Mouse (Mus musculus) embryonic fibroblast, embryonic 13.5 days (primary cell): ENCODE measurements around the gene Gpr146. TPM values are rescaled to one million over a fixed set of nuclear protein-coding genes. Genes with fewer than 3 reads are reported as not detected.

ENCODE experiments used
- H3K27ac ChIP-seq: 2 replicates; pipeline ENCODE4 v1.5.1; 2012; ENCODE audit warnings: low read length, control low read depth, inconsistent platforms; ENCODE audit not compliant: insufficient read depth
- H3K4me1 ChIP-seq: 2 replicates; pipeline ENCODE4 v1.6.1; 2011; ENCODE audit warnings: low read length; ENCODE audit not compliant: control insufficient read depth, insufficient read depth
- H3K4me3 ChIP-seq: 2 replicates; pipeline ENCODE4 v1.5.1; 2011; ENCODE audit warnings: mild to moderate bottlenecking, control low read depth, low read length; ENCODE audit not compliant: insufficient read depth
- CTCF ChIP-seq: IDR thresholded peaks from 2 replicates; pipeline ENCODE4 v1.5.1; 2011; ENCODE audit warnings: mild to moderate bottlenecking, control low read depth, low read length, moderate library complexity, borderline replicate concordance; ENCODE audit not compliant: insufficient read depth
- POLR2A ChIP-seq: IDR thresholded peaks from 2 replicates; pipeline ENCODE4 v1.6.1; 2011; ENCODE audit warnings: low read depth, mild to moderate bottlenecking, control low read depth, low read length, moderate library complexity
- polyA plus RNA-seq: library from polyadenylated mRNA; stranded (reverse); fragments of >200 nt; gene quantifications from 2 replicates; pipeline ENCODE4 v1.2.4, GENCODE M21; 2011; ENCODE audit warnings: low read depth; ENCODE audit not compliant: missing spikeins, insufficient read length

Gpr146 gene
- polyA plus RNA-seq, 1 experiment = 0.88 TPM

- Histone ChIP-seq H3K4me1 (no peaks in the 10 kb centered on the region), H3K27ac (no peak overlapping the region), H3K4me3 (no peak overlapping the region)
- TF ChIP-seq CTCF (no peak), POLR2A (no peak)
These were observed 23.6 kb upstream of the Gpr146 start for GRCm38 (mm10) chr5:139353946-139354345.

- no peak overlapping the region for H3K4me3 ChIP-seq
- no peak for TF ChIP-seq POLR2A
- TF ChIP-seq CTCF = peak; percentile 97
- no peaks in the 10 kb centered on the region for H3K4me1 ChIP-seq
- H3K27ac ChIP-seq = no peak overlapping the region
These were observed 22.2 kb upstream of the Gpr146 start for GRCm38 (mm10) chr5:139355235-139355772.

GRCm38 (mm10) chr5:139358653-139359052 is 18.8 kb upstream of the Gpr146 start:
- TF ChIP-seq CTCF (peak; percentile 73; the same call in 1 of the 2 replicates), POLR2A (no peak)
- no peak overlapping the region for H3K27ac ChIP-seq
- H3K4me3 ChIP-seq = no peak overlapping the region
- H3K4me1 ChIP-seq = no peaks in the 10 kb centered on the region

GRCm38 (mm10) chr5:139359244-139359643 is 18.3 kb upstream of the Gpr146 start:
- Histone ChIP-seq H3K4me1 (no peaks in the 10 kb centered on the region), H3K27ac (no peak overlapping the region), H3K4me3 (no peak overlapping the region)
- TF ChIP-seq POLR2A = no peak
- TF ChIP-seq CTCF = no peak

- Histone ChIP-seq H3K4me1 (no peaks in the 10 kb centered on the region), H3K4me3 (no peak overlapping the region), H3K27ac (no peak overlapping the region)
- TF ChIP-seq POLR2A (no peak), CTCF (no peak)
These were observed 13.6 kb upstream of the Gpr146 start for GRCm38 (mm10) chr5:139363858-139364257.

- Histone ChIP-seq H3K4me3 (no peak overlapping the region), H3K4me1 (no peaks in the 10 kb centered on the region), H3K27ac (no peak overlapping the region)
- TF ChIP-seq POLR2A = no peak
- TF ChIP-seq CTCF = peak; percentile 94
These were observed 13.1 kb upstream of the Gpr146 start for GRCm38 (mm10) chr5:139364260-139364910.

- no peak overlapping the region for H3K4me3 ChIP-seq
- no peak overlapping the region for H3K27ac ChIP-seq
- no peaks in the 10 kb centered on the region for H3K4me1 ChIP-seq
- TF ChIP-seq CTCF (no peak), POLR2A (no peak)
These were observed 12.5 kb upstream of the Gpr146 start for GRCm38 (mm10) chr5:139364911-139365571.

GRCm38 (mm10) chr5:139365827-139366226 is 11.7 kb upstream of the Gpr146 start:
- no peak for TF ChIP-seq CTCF
- no peak for TF ChIP-seq POLR2A
- no peak overlapping the region for H3K4me3 ChIP-seq
- H3K4me1 ChIP-seq = no peaks in the 10 kb centered on the region
- no peak overlapping the region for H3K27ac ChIP-seq

GRCm38 (mm10) chr5:139366484-139366883 is 11.0 kb upstream of the Gpr146 start:
- no peak for TF ChIP-seq CTCF
- TF ChIP-seq POLR2A = no peak
- no peak overlapping the region for H3K27ac ChIP-seq
- no peaks in the 10 kb centered on the region for H3K4me1 ChIP-seq
- no peak overlapping the region for H3K4me3 ChIP-seq

GRCm38 (mm10) chr5:139367884-139368458 is 9.5 kb upstream of the Gpr146 start:
- no peak overlapping the region for H3K4me3 ChIP-seq
- no peak overlapping the region for H3K27ac ChIP-seq
- TF ChIP-seq POLR2A = no peak
- no peak for TF ChIP-seq CTCF
- no peaks in the 10 kb centered on the region for H3K4me1 ChIP-seq
